Mouse (Mus musculus): ENCODE data around the gene 9930021J03Rik. TPM values are rescaled to one million over a fixed set of nuclear protein-coding genes. Genes with fewer than 3 reads are reported as not detected.

Gene 9930021J03Rik
- polyA plus RNA-seq, 1 experiment from 2014 or later: 8.1 TPM

Other genes starting within 250 kb of the 9930021J03Rik start
- gene Ermp1, start 157.6 kb downstream of the 9930021J03Rik start, polyA plus RNA-seq (2015; fragmentation: Nextera tagmentation; extraction: Ambion mirVana): 7.1 and 8.0 TPM in 2 replicates
- gene Mlana, start 108.2 kb downstream of the 9930021J03Rik start, polyA plus RNA-seq (2015; fragmentation: Nextera tagmentation; extraction: Ambion mirVana): not detected in 2 replicates
- 35.8 and 39.6 TPM in 2 replicates for gene Ranbp6, start 7.0 kb upstream of the 9930021J03Rik start, polyA plus RNA-seq (2015; fragmentation: Nextera tagmentation; extraction: Ambion mirVana)
- gene Il33, start 119.1 kb upstream of the 9930021J03Rik start, polyA plus RNA-seq (2015; fragmentation: Nextera tagmentation; extraction: Ambion mirVana): 0.29 and 0.34 TPM in 2 replicates
- not detected in 2 replicates for gene Trpd52l3, start 197.8 kb upstream of the 9930021J03Rik start, polyA plus RNA-seq (2015; fragmentation: Nextera tagmentation; extraction: Ambion mirVana)
- 68.7 and 69.1 TPM in 2 replicates for gene Uhrf2, start 224.5 kb upstream of the 9930021J03Rik start, polyA plus RNA-seq (2015; fragmentation: Nextera tagmentation; extraction: Ambion mirVana)

All from forebrain, embryonic 15.5 days (tissue).